Mouse (Mus musculus): Measurements from ENCODE around the gene Lat2.

Lat2 gene

GRCm38 (mm10) chr5:134613727-134614126, 1.1 kb downstream of the Lat2 start:
- DNase-seq (ENCODE audit: low spot score in 2 of 2) = no peak

GRCm38 (mm10) chr5:134611810-134612521, 2.9 kb downstream of the Lat2 start:
- DNase-seq (ENCODE audit: low spot score in 2 of 2) = no peak

- DNase-seq (ENCODE audit: low spot score in 2 of 2) = no peak
These were observed 4.7 kb downstream of the Lat2 start for GRCm38 (mm10) chr5:134609916-134610643.

GRCm38 (mm10) chr5:134607121-134607520, 7.7 kb downstream of the Lat2 start:
- no peak for DNase-seq (ENCODE audit: low spot score in 2 of 2)

GRCm38 (mm10) chr5:134606314-134606713, 8.5 kb downstream of the Lat2 start:
- DNase-seq (ENCODE audit: low spot score in 2 of 2) = no peak

- DNase-seq (ENCODE audit: low spot score in 2 of 2) = no peak
These were observed 10.4 kb downstream of the Lat2 start for GRCm38 (mm10) chr5:134604376-134604775.

GRCm38 (mm10) chr5:134597711-134598110, 17.1 kb downstream of the Lat2 start:
- no peak for DNase-seq (ENCODE audit: low spot score in 2 of 2)

- DNase-seq (ENCODE audit: low spot score in 2 of 2) = no peak
These were observed 21.7 kb downstream of the Lat2 start for GRCm38 (mm10) chr5:134593093-134593492.

GRCm38 (mm10) chr5:134592026-134592581, 22.7 kb downstream of the Lat2 start:
- no peak for DNase-seq (ENCODE audit: low spot score in 2 of 2)

- no peak for DNase-seq (ENCODE audit: low spot score in 2 of 2)
These were observed 24.9 kb downstream of the Lat2 start for GRCm38 (mm10) chr5:134589900-134590299.

GRCm38 (mm10) chr5:134584798-134585197, 30.0 kb downstream of the Lat2 start:
- DNase-seq (ENCODE audit: low spot score in 2 of 2) = no peak

- no peak for DNase-seq (ENCODE audit: low spot score in 2 of 2)
These were observed 31.0 kb downstream of the Lat2 start for GRCm38 (mm10) chr5:134583884-134584213.

GRCm38 (mm10) chr5:134583006-134583883, 31.6 kb downstream of the Lat2 start:
- no peak for DNase-seq (ENCODE audit: low spot score in 2 of 2)

GRCm38 (mm10) chr5:134582221-134582907, 32.5 kb downstream of the Lat2 start:
- peak; percentile 81 to 98 for DNase-seq (ENCODE audit: low spot score in 2 of 2)

- DNase-seq (ENCODE audit: low spot score in 2 of 2) = no peak
These were observed 33.7 kb downstream of the Lat2 start, which contains the start of gene Rfc2 for GRCm38 (mm10) chr5:134581146-134581545. Gene Rfc2 (plus strand): TSS chr5:134581366.

- DNase-seq (ENCODE audit: low spot score in 2 of 2) = no peak
These were observed 35.7 kb downstream of the Lat2 start for GRCm38 (mm10) chr5:134579135-134579534.

- no peak for DNase-seq (ENCODE audit: low spot score in 2 of 2)
These were observed 37.3 kb downstream of the Lat2 start for GRCm38 (mm10) chr5:134577534-134577933.

GRCm38 (mm10) chr5:134576517-134577220, 38.2 kb downstream of the Lat2 start:
- no peak for DNase-seq (ENCODE audit: low spot score in 2 of 2)

- no peak for DNase-seq (ENCODE audit: low spot score in 2 of 2)
These were observed 39.0 kb downstream of the Lat2 start for GRCm38 (mm10) chr5:134575833-134576232.

GRCm38 (mm10) chr5:134572508-134573214, 42.2 kb downstream of the Lat2 start:
- DNase-seq (ENCODE audit: low spot score in 2 of 2) = no peak

Data from left cerebral cortex, adult 9 months (tissue).